Mouse (Mus musculus): ENCODE measurements around the gene Cdcp2. TPM values are rescaled to one million over a fixed set of nuclear protein-coding genes. Genes with fewer than 3 reads are reported as not detected.

Cdcp2 gene
- total RNA-seq (2023), result under 1 TPM; 0.36 to 0.64 TPM

DNA sequence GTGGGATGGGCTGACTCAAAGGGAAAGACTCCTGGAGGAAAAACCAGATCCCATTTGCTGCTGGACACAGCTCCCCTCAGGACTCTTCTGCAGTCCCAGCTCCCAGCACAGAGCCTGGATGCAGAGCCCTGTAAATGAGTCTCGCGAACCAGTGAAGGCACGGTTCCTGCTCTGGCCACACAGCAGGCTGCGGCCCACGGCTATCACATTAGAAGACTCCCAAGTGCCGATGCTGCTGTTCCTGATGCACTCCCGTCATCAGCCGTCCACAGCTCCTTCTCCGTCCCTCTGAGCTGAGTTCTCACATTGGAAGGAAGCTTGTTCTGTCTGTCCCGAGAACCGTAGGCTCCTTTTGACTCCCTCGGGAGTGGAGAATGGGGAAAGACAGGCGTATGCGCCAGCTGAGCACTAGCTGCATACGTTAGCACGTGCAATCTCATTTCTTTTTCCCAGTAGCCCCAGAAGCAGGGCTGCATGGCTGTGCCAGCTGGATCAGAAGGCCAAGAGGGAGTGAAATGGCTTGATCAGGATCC, at the start of gene Cdcp2:
Gene Cdcp2, plus strand, starts transcription at position 51 of the 533 bp plus-strand sequence.

DNA sequence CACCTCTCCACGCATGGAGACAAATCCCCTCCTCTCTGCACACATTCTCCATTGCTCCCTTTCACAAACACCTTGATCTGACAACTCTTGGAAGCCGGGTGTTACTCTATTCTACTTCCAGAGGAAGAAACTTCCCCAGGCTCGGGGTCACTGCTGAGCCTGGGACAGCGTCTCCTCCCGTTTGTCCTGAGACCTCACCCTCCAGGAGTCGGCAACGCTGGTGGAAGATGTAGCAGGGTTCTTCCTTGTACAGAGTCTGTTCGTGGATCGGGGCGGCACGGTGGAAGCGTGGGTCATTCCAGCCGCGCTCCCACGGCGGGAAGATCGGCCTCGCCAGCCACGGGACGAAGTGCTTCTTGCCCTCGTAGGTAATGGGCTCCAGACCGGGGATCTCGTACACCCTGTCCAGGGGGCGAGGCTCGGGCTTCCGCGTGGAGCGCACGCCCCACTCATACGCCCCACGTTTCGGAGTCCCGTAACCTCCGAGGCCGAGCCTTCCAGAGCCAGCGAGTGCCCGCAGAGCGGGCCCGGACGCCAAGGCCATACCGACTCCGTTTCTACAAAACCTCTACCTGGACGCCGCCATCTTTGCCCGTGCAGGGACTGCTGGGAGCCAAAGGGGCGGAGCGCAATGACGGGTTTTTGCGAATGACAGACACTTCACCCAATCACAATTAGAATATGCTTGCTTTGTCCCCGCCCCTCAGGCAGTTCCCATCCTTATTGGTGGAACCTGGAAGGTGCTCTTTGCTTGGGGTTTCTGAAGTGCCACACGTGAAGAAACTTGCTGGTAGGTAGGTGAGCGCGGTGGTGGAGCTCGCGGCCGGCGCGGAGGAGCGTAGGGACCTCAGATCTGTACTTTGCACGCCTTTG, 30.2 kb upstream of the Cdcp2 start, which contains the start of the genes Mrpl37 and Cyb5rl:
Gene Mrpl37, minus strand, starts transcription at position 617 of the 873 bp plus-strand sequence.
Gene Cyb5rl, plus strand, starts transcription at position 737 of the 873 bp plus-strand sequence.

Other genes with a start within 250 kb of the Cdcp2 start
- 10 to 100 TPM; 32.3 to 39.0 TPM for gene Ssbp3, start 186.2 kb upstream of the Cdcp2 start, total RNA-seq (2023)
- gene Mrpl37, start 30.0 kb upstream of the Cdcp2 start, total RNA-seq (2023), result 10 to 100 TPM; 75.0 to 79.6 TPM
- gene Cyb5rl, start 29.9 kb upstream of the Cdcp2 start, total RNA-seq (2023), result 10 to 100 TPM in 1 of 2 experiments, 1 to 10 TPM in 1; 6.5 to 10.3 TPM
- 100 to 1,000 TPM; 108 to 110 TPM for gene Tmem59, start 81.5 kb downstream of the Cdcp2 start, total RNA-seq (2023)
- 10 to 100 TPM; 39.3 to 45.4 TPM for gene Tceanc2, start 82.2 kb downstream of the Cdcp2 start, total RNA-seq (2023)
- gene Ldlrad1, start 112.3 kb downstream of the Cdcp2 start, total RNA-seq (2023), result under 1 TPM in 1 of 2 experiments, not detected in 1; 0.67 TPM
- gene Lrrc42, start 156.6 kb downstream of the Cdcp2 start, total RNA-seq (2023), result 10 to 100 TPM; 23.8 to 25.9 TPM
- gene Hspb11, start 156.7 kb downstream of the Cdcp2 start, total RNA-seq (2023), result 10 to 100 TPM; 14.5 to 17.9 TPM
- not detected for gene Dio1, start 210.3 kb downstream of the Cdcp2 start, total RNA-seq (2023)
- 10 to 100 TPM; 47.4 to 50.3 TPM for gene Yipf1, start 217.5 kb downstream of the Cdcp2 start, total RNA-seq (2023)